Mouse (Mus musculus) forebrain, embryonic 12.5 days (tissue): ENCODE results near the gene Eif2b2. TPM values are rescaled to one million over a fixed set of nuclear protein-coding genes. Genes with fewer than 3 reads are reported as not detected.

Source experiments
- ATAC-seq: fragments of 200-750 bp; cut with Nextera tagmentation; 2 replicates; pipeline ENCODE4 v1.8.0; 2017; ENCODE audit warnings: moderate TSS enrichment; ENCODE audit not compliant: low FRiP score
- H3K27ac ChIP-seq: fragments of 300-500 bp; sonication (generic); 2 replicates; pipeline ENCODE4 v1.5.1; 2016; ENCODE audit warnings: mild to moderate bottlenecking
- H3K27me3 ChIP-seq: fragments of 300-500 bp; sonication (generic); 2 replicates; pipeline ENCODE4 v1.6.1; 2016; ENCODE audit warnings: mild to moderate bottlenecking
- H3K36me3 ChIP-seq: fragments of 300-500 bp; sonication (generic); replicated peaks from 2 replicates; pipeline ENCODE4 v1.6.1; 2016; ENCODE audit warnings: mild to moderate bottlenecking
- H3K4me1 ChIP-seq: fragments of 300-500 bp; sonication (generic); 2 replicates; pipeline ENCODE4 v1.6.1; 2016
- H3K4me2 ChIP-seq: fragments of 300-500 bp; sonication (generic); 2 replicates; pipeline ENCODE4 v1.6.1; 2016; ENCODE audit warnings: mild to moderate bottlenecking, moderate library complexity
- H3K4me3 ChIP-seq: fragments of 300-500 bp; sonication (generic); replicated peaks from 2 replicates; pipeline ENCODE4 v1.5.1; 2016; ENCODE audit warnings: mild to moderate bottlenecking
- H3K9ac ChIP-seq: fragments of 300-500 bp; sonication (generic); 2 replicates; pipeline ENCODE4 v1.6.1; 2016; ENCODE audit warnings: mild to moderate bottlenecking
- H3K9me3 ChIP-seq: fragments of 300-500 bp; sonication (generic); 2 replicates; pipeline ENCODE4 v1.6.1; 2016
- WGBS: fragments of 180-500 bp; shearing (Covaris S2); methylation state at CpG from one replicate; pipeline ENCODE4 v1.1.7; 2016; 5-methylcytosine and 5-hydroxymethylcytosine counted together
- polyA plus RNA-seq: library from polyadenylated mRNA; unstranded; fragments of >200 nt; fragmentation: Nextera tagmentation; extraction: Ambion mirVana; gene quantifications from 2 replicates; pipeline ENCODE4 v1.2.1, GENCODE M21; 2016

Eif2b2 gene
- polyA plus RNA-seq, 1 experiment from 2014 or later = 98.3 TPM

DNA sequence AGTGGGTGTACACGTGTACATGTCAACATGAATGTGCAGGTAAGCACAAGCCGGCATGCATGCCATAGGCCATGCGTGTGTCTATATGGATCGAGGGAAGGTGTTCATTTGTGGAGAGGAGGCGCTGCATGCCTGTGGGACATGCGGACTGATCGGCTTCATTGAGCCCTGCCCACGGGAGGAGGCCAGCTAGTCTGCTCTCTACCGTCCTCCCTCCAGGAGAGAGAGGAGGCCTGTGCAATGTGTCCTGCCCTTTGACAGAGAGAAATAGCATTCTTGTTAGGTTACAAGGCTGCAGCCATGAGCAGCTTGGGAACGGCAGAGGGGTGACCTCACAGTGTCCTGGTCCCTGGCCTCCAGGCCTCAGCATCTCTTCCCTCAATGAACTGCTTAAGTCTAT, 23.1 kb upstream of the Eif2b2 start:
- no peak overlapping the region for H3K9ac ChIP-seq
- no peak overlapping the region for H3K4me2 ChIP-seq
- no peak overlapping the region for H3K4me3 ChIP-seq
- no peak overlapping the region for H3K27ac ChIP-seq
- H3K36me3 ChIP-seq = no peaks in the 10 kb centered on the region
- ATAC-seq = no peak
- H3K9me3 ChIP-seq = no peaks in the 10 kb centered on the region
- H3K27me3 ChIP-seq = peaks cover 14% of the 10 kb centered on the region; the same call in 1 of the 2 replicates
- peaks cover 23% of the 10 kb centered on the region for H3K4me1 ChIP-seq
- WGBS = 89% methylated on average over 10 of the region's 10 CpGs

DNA sequence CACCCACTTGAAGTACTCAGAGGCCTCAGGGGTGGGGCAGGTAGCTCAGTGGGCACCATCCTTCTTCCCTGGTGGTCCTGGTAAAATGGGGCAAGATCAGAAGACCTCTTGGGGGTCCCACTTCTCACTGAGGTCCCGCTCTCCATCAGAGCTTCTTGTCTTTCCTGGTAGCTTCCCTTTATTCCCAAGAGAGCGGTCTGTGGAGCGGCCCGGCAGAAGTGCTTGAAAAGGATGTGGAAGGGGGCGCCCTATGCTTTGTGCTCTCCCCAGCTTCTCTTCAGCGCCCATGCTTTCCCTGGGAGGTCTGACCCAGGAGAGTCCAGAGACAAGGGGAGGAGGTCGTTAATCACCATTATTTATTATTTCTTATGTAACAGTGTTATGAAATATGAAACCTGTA, 21.9 kb upstream of the Eif2b2 start:
- Histone ChIP-seq H3K9ac (no peak overlapping the region), H3K4me2 (no peak overlapping the region), H3K4me1 (peaks cover 29% of the 10 kb centered on the region), H3K4me3 (no peak overlapping the region), H3K27ac (no peak overlapping the region), H3K27me3 (peaks cover 15% of the 10 kb centered on the region; the same call in 1 of the 2 replicates), H3K36me3 (no peaks in the 10 kb centered on the region), H3K9me3 (no peaks in the 10 kb centered on the region)
- ATAC-seq = no peak
- 76% methylated on average over 7 of the region's 7 CpGs for WGBS

DNA sequence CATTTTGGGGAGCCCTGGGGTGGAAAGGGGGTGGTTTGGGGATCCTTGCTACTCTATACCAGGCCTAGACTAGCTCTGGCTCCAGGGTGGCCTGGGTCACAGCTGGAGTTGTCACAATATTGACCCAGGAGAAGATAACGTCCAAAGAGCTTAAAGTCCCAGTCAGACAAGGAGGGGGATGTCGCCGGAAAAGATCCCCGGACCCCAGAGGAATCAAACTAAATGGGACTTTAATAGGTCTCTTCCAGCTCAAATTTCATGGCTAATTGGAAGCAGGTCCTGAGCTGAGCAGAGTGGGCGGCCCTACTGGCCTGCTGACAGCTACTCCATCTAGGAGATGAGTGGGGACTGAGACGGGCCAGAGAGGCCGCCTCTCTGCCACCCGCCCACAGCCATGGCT, 21.3 kb upstream of the Eif2b2 start:
- Histone ChIP-seq H3K27me3 (peaks cover 20% of the 10 kb centered on the region; the same call in 1 of the 2 replicates), H3K4me1 (peaks cover 24% of the 10 kb centered on the region), H3K4me2 (no peak overlapping the region), H3K4me3 (no peak overlapping the region), H3K27ac (no peak overlapping the region), H3K9ac (no peak overlapping the region), H3K9me3 (no peaks in the 10 kb centered on the region), H3K36me3 (no peaks in the 10 kb centered on the region)
- 43% methylated on average over 8 of the region's 8 CpGs for WGBS
- no peak for ATAC-seq

DNA sequence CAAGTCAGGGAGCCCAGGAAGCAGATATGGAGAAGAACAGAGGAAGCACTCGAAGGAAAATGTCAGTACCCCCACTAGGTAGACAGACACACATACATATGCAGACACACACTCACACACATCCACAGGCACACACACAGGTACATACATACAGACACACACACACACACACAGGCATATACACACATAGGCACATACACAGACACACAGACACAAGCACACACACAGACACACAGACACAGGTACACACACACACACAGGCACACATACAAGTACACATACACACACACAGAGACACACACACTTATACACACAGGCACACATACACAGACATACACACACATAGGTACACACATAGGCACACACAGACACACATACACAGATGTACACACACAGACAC, 19.3 kb upstream of the Eif2b2 start:
- Histone ChIP-seq H3K4me2 (no peak overlapping the region), H3K27me3 (peaks cover 20% of the 10 kb centered on the region; the same call in 1 of the 2 replicates), H3K36me3 (no peaks in the 10 kb centered on the region), H3K9me3 (no peaks in the 10 kb centered on the region), H3K4me3 (no peak overlapping the region), H3K4me1 (peaks cover 16% of the 10 kb centered on the region), H3K9ac (no peak overlapping the region), H3K27ac (no peak overlapping the region)
- no peak for ATAC-seq
- 88% methylated on average over 1 of the region's 1 CpGs for WGBS

- peak; percentile 51; the same call in 1 of the 2 replicates for ATAC-seq
- H3K9ac ChIP-seq = peak overlapping the region; percentile 2; the same call in 1 of the 2 replicates
- H3K4me1 ChIP-seq = peaks cover 15% of the 10 kb centered on the region
- H3K27me3 ChIP-seq = peaks cover 17% of the 10 kb centered on the region; the same call in 1 of the 2 replicates
- WGBS = 11% methylated on average over 24 of the region's 24 CpGs
- H3K4me2 ChIP-seq = peak overlapping the region; percentile 25
- no peaks in the 10 kb centered on the region for H3K36me3 ChIP-seq
- H3K4me3 ChIP-seq = no peak overlapping the region
- H3K9me3 ChIP-seq = no peaks in the 10 kb centered on the region
- H3K27ac ChIP-seq = peak overlapping the region; percentile 72
Measured at GRCm38 (mm10) chr12:85200929-85201829, 18.1 kb upstream of the Eif2b2 start.

GRCm38 (mm10) chr12:85201830-85202147, 17.5 kb upstream of the Eif2b2 start:
- 0 out of 2 replicates have a peak overlapping the region, but pooled peaks have one; percentile 25 for H3K4me2 ChIP-seq
- no peak overlapping the region for H3K4me3 ChIP-seq
- no peak for ATAC-seq
- H3K4me1 ChIP-seq = peaks cover 15% of the 10 kb centered on the region
- H3K36me3 ChIP-seq = no peaks in the 10 kb centered on the region
- H3K27me3 ChIP-seq = peaks cover 16% of the 10 kb centered on the region; the same call in 1 of the 2 replicates
- WGBS = 75% methylated on average over 2 of the region's 2 CpGs
- no peaks in the 10 kb centered on the region for H3K9me3 ChIP-seq
- peak overlapping the region; percentile 72; the same call in 1 of the 2 replicates for H3K27ac ChIP-seq
- H3K9ac ChIP-seq = no peak overlapping the region

GRCm38 (mm10) chr12:85202191-85202590, 17.1 kb upstream of the Eif2b2 start:
- WGBS = 79% methylated on average over 7 of the region's 7 CpGs
- peaks cover 16% of the 10 kb centered on the region; the same call in 1 of the 2 replicates for H3K27me3 ChIP-seq
- H3K4me2 ChIP-seq = no peak overlapping the region
- no peak overlapping the region for H3K9ac ChIP-seq
- no peak overlapping the region for H3K27ac ChIP-seq
- ATAC-seq = no peak
- H3K9me3 ChIP-seq = no peaks in the 10 kb centered on the region
- no peaks in the 10 kb centered on the region for H3K36me3 ChIP-seq
- no peak overlapping the region for H3K4me3 ChIP-seq
- peaks cover 15% of the 10 kb centered on the region for H3K4me1 ChIP-seq

- WGBS = 85% methylated on average over 5 of the region's 5 CpGs
- no peak overlapping the region for H3K4me3 ChIP-seq
- no peaks in the 10 kb centered on the region for H3K36me3 ChIP-seq
- no peak overlapping the region for H3K4me2 ChIP-seq
- ATAC-seq = no peak
- no peaks in the 10 kb centered on the region for H3K9me3 ChIP-seq
- H3K27ac ChIP-seq = no peak overlapping the region
- H3K27me3 ChIP-seq = peaks cover 11% of the 10 kb centered on the region; the same call in 1 of the 2 replicates
- no peak overlapping the region for H3K9ac ChIP-seq
- H3K4me1 ChIP-seq = peaks cover 15% of the 10 kb centered on the region
Measured at GRCm38 (mm10) chr12:85203699-85204098, 15.6 kb upstream of the Eif2b2 start.

DNA sequence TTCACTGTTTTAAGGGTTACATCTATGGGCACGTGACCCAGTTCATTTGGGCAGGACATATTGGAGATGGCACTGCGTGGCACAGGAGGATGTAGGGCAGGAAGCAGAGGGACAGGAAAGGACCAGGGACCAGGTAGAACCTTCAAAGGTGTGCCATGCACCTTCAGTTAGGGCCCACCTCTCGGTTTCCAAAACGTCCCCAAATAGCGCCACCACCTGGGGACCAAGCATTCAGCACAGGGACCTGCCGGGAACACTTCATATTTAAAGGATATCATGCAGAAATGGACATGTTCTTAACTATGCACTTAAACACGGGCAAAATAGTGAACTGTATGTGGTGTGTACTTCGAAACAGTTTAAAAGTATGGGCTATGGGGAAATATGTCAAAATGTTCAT, 15.2 kb upstream of the Eif2b2 start:
- H3K4me2 ChIP-seq = no peak overlapping the region
- H3K9me3 ChIP-seq = no peaks in the 10 kb centered on the region
- no peak overlapping the region for H3K27ac ChIP-seq
- no peak overlapping the region for H3K4me3 ChIP-seq
- H3K9ac ChIP-seq = no peak overlapping the region
- peaks cover 10% of the 10 kb centered on the region; the same call in 1 of the 2 replicates for H3K27me3 ChIP-seq
- H3K36me3 ChIP-seq = no peaks in the 10 kb centered on the region
- 48% methylated on average over 8 of the region's 8 CpGs for WGBS
- H3K4me1 ChIP-seq = peaks cover 15% of the 10 kb centered on the region
- ATAC-seq = no peak

GRCm38 (mm10) chr12:85205425-85205824, 13.9 kb upstream of the Eif2b2 start:
- H3K4me2 ChIP-seq = no peak overlapping the region
- no peak overlapping the region for H3K9ac ChIP-seq
- H3K9me3 ChIP-seq = no peaks in the 10 kb centered on the region
- WGBS = 91% methylated on average over 10 of the region's 10 CpGs
- 0 out of 2 replicates have a peak, but pooled peaks cover 6% of the 10 kb centered on the region for H3K27me3 ChIP-seq
- H3K27ac ChIP-seq = no peak overlapping the region
- no peaks in the 10 kb centered on the region for H3K36me3 ChIP-seq
- H3K4me1 ChIP-seq = peaks cover 15% of the 10 kb centered on the region
- no peak overlapping the region for H3K4me3 ChIP-seq
- no peak for ATAC-seq

GRCm38 (mm10) chr12:85208687-85209199, 10.5 kb upstream of the Eif2b2 start:
- H3K9me3 ChIP-seq = no peaks in the 10 kb centered on the region
- H3K27ac ChIP-seq = no peak overlapping the region
- WGBS = 34% methylated on average over 7 of the region's 7 CpGs
- H3K4me1 ChIP-seq = no peaks in the 10 kb centered on the region
- H3K4me3 ChIP-seq = no peak overlapping the region
- no peak for ATAC-seq
- no peaks in the 10 kb centered on the region for H3K36me3 ChIP-seq
- H3K27me3 ChIP-seq = no peaks in the 10 kb centered on the region
- H3K9ac ChIP-seq = no peak overlapping the region
- H3K4me2 ChIP-seq = no peak overlapping the region

DNA sequence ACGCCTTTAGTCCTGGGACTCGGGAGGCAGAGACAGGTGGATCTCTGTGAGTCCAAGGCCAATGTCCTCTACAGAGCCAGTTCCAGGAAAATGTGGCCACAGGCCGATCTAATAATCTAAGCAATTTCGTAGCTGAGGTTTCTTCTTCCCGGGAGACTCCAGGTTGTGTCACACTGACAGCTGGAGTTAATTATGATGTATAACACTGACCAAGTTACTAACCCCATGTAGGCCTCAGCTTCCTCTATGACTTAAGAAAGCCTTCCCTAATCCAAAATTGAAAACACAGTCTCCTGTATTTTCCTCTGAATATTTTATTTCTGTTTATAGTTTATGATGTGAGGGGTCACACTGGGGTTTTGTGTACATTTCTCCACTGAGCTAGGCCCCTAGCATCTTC, 4.2 kb upstream of the Eif2b2 start:
- ATAC-seq = no peak
- H3K4me3 ChIP-seq = no peak overlapping the region
- 82% methylated on average over 5 of the region's 5 CpGs for WGBS
- H3K9ac ChIP-seq = no peak overlapping the region
- no peaks in the 10 kb centered on the region for H3K9me3 ChIP-seq
- H3K36me3 ChIP-seq = no peaks in the 10 kb centered on the region
- H3K27me3 ChIP-seq = no peaks in the 10 kb centered on the region
- no peak overlapping the region for H3K4me2 ChIP-seq
- H3K27ac ChIP-seq = no peak overlapping the region
- H3K4me1 ChIP-seq = peaks cover 10% of the 10 kb centered on the region
